Mouse (Mus musculus) spleen, embryonic (tissue): ENCODE measurements around the gene Gm37419.

Experiments used
- CTCF ChIA-PET: fragments of 350-600 bp; sonication (Branson Sonifier 250); formaldehyde crosslinking; loops from one replicate; lab custom pipeline; 2022; lab: Charles Lee

The Gm37419 gene

GRCm38 (mm10) chr16:23978495-23978894, 9.8 kb upstream of the Gm37419 start:
- CTCF ChIA-PET, result no interaction called here

- CTCF ChIA-PET, result interaction anchor here (0.6 to 0.7 kb wide), 2 partner anchors 1082 to 1263 kb away, joined by 3 to 4 read pairs; no protein-coding TSS in a partner anchor
These were observed 8.8 kb upstream of the Gm37419 start for GRCm38 (mm10) chr16:23979446-23979845.

GRCm38 (mm10) chr16:23980201-23980870, 7.9 kb upstream of the Gm37419 start:
- CTCF ChIA-PET, result interaction anchor here (1.1 to 1.2 kb wide), 2 partner anchors 608 to 1084 kb away, joined by 3 read pairs; no protein-coding TSS in a partner anchor

GRCm38 (mm10) chr16:23980991-23981720, 7.1 kb upstream of the Gm37419 start:
- CTCF ChIA-PET, result interaction anchor here (0.7 to 1.2 kb wide), 3 partner anchors 411 to 1083 kb away, joined by 3 read pairs; no protein-coding TSS in a partner anchor

GRCm38 (mm10) chr16:23981925-23982851, 6.1 kb upstream of the Gm37419 start:
- CTCF ChIA-PET, result interaction anchor here (0.7 to 1.7 kb wide), 4 partner anchors 10 to 1288 kb away, joined by 3 to 4 read pairs (median 4); no protein-coding TSS in a partner anchor

- CTCF ChIA-PET, result interaction anchor here (0.5 to 1.7 kb wide), 9 partner anchors 9 to 1287 kb away, joined by 3 to 5 read pairs (median 3); no protein-coding TSS in a partner anchor
These were observed 5.2 kb upstream of the Gm37419 start for GRCm38 (mm10) chr16:23982891-23983588.

GRCm38 (mm10) chr16:23984183-23984582, 4.1 kb upstream of the Gm37419 start:
- CTCF ChIA-PET, result interaction anchor here (0.7 to 1.7 kb wide), 4 partner anchors 8 to 1084 kb away, joined by 3 to 5 read pairs (median 4); no protein-coding TSS in a partner anchor

GRCm38 (mm10) chr16:23984760-23985466, 3.4 kb upstream of the Gm37419 start:
- CTCF ChIA-PET, result interaction anchor here (0.7 kb wide), 3 partner anchors 26 to 844 kb away, joined by 3 to 19 read pairs (median 5); no protein-coding TSS in a partner anchor

- CTCF ChIA-PET, result no interaction called here
These were observed 2.8 kb upstream of the Gm37419 start for GRCm38 (mm10) chr16:23985467-23985861.

GRCm38 (mm10) chr16:23986176-23986575, 2.1 kb upstream of the Gm37419 start:
- CTCF ChIA-PET, result interaction anchor here (0.6 to 0.7 kb wide), 2 partner anchors 1283 to 1425 kb away, joined by 3 read pairs; no protein-coding TSS in a partner anchor

- CTCF ChIA-PET, result interaction anchor here (0.6 to 0.7 kb wide), 2 partner anchors 481 to 1425 kb away, joined by 3 to 6 read pairs; no protein-coding TSS in a partner anchor
These were observed 1.4 kb upstream of the Gm37419 start for GRCm38 (mm10) chr16:23986871-23987270.

GRCm38 (mm10) chr16:23987341-23988156, 733 bp upstream of the Gm37419 start:
- CTCF ChIA-PET, result interaction anchor here (0.5 to 0.7 kb wide), 2 partner anchors 480 to 745 kb away, joined by 6 read pairs; no protein-coding TSS in a partner anchor

GRCm38 (mm10) chr16:23988157-23988465, 171 bp upstream of the Gm37419 start:
- CTCF ChIA-PET, result interaction anchor here (0.6 to 0.7 kb wide), 2 partner anchors 482 to 875 kb away, joined by 3 to 4 read pairs; no protein-coding TSS in a partner anchor

- CTCF ChIA-PET, result interaction anchor here (0.5 to 0.6 kb wide), 4 partner anchors 186 to 885 kb away, joined by 3 to 9 read pairs (median 4); no protein-coding TSS in a partner anchor
These were observed 1.2 kb downstream of the Gm37419 start for GRCm38 (mm10) chr16:23989209-23990160.

- CTCF ChIA-PET, result interaction anchor here (0.5 to 0.8 kb wide), 3 partner anchors 332 to 674 kb away, joined by 3 to 6 read pairs (median 5); no protein-coding TSS in a partner anchor
These were observed 2.1 kb downstream of the Gm37419 start for GRCm38 (mm10) chr16:23990161-23990970.

GRCm38 (mm10) chr16:23991170-23991569, 2.9 kb downstream of the Gm37419 start:
- CTCF ChIA-PET, result interaction anchor here (0.7 to 0.8 kb wide), 2 partner anchors 332 to 344 kb away, joined by 3 to 6 read pairs; no protein-coding TSS in a partner anchor
